Mouse (Mus musculus): ENCODE data around the gene Ctso.

- no peak for TF ChIP-seq GATA1 (IDR thresholded peaks at IDR 0.05; ENCODE audit: borderline replicate concordance, low read length)
- no peak for TF ChIP-seq CTCF (IDR thresholded peaks at IDR 0.05; ENCODE audit: low read depth, low read length)
- TF ChIP-seq TAL1 (conservative IDR thresholded peaks at IDR 0.05; ENCODE audit: low read depth, low read length) = no peak
Observed at GRCm38 (mm10) chr3:81976102-81976501, 43.7 kb downstream of the Ctso start, which contains the start of gene Tdo2.
